Mouse (Mus musculus): Measurements from ENCODE around the gene Snapc1. TPM values are rescaled to one million over a fixed set of nuclear protein-coding genes. Genes with fewer than 3 reads are reported as not detected.

The Snapc1 gene
- total RNA-seq (2021) = 10 to 100 TPM; 10.8 to 10.9 TPM
- long read RNA-seq, experiment 1, full-length matches to known transcripts = 9 of 11 reads
- long read RNA-seq, experiment 1, partial matches to known transcripts = 0 of 11 reads
- long read RNA-seq, experiment 1, other reads (novel, unspliced or antisense) = 2 of 11 reads
- long read RNA-seq, experiment 2, full-length matches to known transcripts = 17 of 20 reads
- long read RNA-seq, experiment 2, partial matches to known transcripts = 1 of 20 reads
- long read RNA-seq, experiment 2, other reads (novel, unspliced or antisense) = 2 of 20 reads

DNA sequence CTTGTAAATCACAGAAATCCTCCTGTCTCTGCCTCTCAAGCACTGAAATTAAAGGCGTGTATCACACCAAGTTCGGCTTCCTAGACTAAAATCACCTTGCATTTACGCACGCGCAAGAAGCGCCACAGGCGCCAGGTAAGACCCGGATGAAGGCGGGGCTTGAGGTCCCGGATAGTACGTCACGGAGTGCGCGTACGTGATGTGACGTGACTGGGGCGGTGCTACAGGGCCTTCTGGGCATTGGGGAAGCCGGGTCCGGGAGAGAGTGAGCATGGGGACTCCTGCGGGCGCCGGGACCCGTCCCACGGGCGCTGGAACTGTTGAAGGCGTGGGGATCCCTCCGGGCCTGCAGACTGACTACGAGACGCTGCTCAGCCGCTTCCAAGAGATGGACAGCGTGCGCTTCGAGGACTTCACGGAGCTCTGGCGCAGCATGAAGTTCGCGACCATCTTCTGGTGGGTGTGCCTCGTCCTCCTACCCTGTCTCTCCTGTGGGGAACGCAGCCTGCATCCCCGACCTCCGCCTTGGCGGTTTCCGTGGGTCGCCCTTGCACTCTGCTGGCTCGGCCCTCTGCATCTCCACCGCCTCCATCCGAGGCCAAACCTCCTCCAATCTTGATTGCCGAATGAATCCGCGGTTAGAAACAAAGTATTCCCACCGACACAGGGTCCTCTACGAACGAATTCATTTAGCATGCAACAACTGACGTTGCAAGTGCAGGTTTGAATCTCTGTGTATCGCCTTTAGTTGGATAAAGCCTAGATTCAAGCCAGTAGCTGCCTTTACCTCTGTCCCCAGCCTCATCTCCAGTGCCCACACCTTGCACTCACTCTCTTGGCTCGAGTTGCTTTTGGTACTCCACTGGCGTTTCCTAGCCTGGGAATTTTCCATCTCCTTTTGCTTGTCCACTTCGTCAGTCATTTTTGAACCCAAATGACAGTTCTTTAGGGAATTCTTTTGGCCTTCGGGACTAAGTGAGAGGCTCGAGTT is at the start of gene Snapc1:
Gene Snapc1, plus strand, starts transcription at position 191 of the 991 bp plus-strand sequence.
- intact Hi-C loops (cut with DNase I) = no loop called here
- peak; percentile 94 to 98 for DNase-seq

- DNase-seq = no peak
- intact Hi-C loops (cut with DNase I) = no loop called here
Observed at GRCm38 (mm10) chr12:73918479-73918878, 45.8 kb upstream of the Snapc1 start.

DNA sequence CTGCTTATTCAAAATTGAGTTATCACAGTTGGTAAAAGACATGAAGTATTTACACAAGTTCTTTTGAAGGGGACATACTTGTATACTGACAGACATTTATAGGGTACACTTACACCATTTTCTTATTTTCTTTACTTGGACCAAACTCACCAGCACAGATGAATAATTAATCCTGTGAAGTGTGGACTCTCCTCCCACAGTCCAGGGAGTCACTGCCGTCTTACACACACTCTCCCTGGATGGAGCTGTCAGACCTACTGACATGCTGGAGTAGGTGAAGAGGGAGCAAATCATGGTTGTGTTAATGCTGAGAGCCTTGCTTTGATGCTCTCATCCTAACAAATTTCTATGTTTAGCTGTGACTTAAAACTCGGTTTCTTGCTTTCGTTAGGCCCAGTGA is 34.0 kb upstream of the Snapc1 start:
- intact Hi-C loops (cut with DNase I) = loop anchor here (5.0 kb wide), 1 partner anchor 223 kb away; no protein-coding TSS in a partner anchor
- DNase-seq = no peak

GRCm38 (mm10) chr12:73931274-73931673 is 33.0 kb upstream of the Snapc1 start:
- intact Hi-C loops (cut with DNase I) = loop anchor here (5.0 kb wide), 1 partner anchor 224 kb away; no protein-coding TSS in a partner anchor
- peak; percentile 16 to 37 for DNase-seq

- intact Hi-C loops (cut with DNase I) = loop anchor here (5.0 kb wide), 1 partner anchor 227 kb away; no protein-coding TSS in a partner anchor
- no peak for DNase-seq
Observed at GRCm38 (mm10) chr12:73934528-73934927, 29.8 kb upstream of the Snapc1 start.

DNA sequence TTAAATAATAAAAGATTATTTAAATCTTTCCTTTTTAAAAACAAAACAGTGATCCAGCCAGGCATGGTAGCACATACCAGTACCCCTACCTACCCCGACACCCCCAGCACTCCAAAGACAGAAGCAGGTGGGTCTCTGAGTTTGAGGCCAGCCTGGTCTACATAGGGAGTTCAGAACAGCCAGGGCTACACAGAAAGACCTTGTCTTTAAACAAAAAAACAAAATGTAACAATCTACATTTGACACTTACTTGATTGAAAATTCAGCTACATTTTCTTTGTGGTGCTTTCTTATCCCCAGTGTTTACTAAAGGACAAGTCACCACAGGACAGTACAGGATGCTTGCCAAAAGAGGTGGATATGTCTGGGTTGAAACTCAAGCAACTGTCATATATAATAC is 26.9 kb upstream of the Snapc1 start, which contains the start of gene Gm49321:
Gene Gm49321, plus strand, starts transcription at position 301 of the 400 bp plus-strand sequence.
- intact Hi-C loops (cut with DNase I) = no loop called here

GRCm38 (mm10) chr12:73939542-73939941 is 24.7 kb upstream of the Snapc1 start:
- intact Hi-C loops (cut with DNase I) = no loop called here
- DNase-seq = peak; percentile 29 to 42

More for the DNA sequence above, 26.9 kb upstream of the Snapc1 start, which contains the start of gene Gm49321:
- no peak for DNase-seq

GRCm38 (mm10) chr12:73948415-73948814 is 15.9 kb upstream of the Snapc1 start:
- no peak for DNase-seq
- intact Hi-C loops (cut with DNase I) = no loop called here

DNA sequence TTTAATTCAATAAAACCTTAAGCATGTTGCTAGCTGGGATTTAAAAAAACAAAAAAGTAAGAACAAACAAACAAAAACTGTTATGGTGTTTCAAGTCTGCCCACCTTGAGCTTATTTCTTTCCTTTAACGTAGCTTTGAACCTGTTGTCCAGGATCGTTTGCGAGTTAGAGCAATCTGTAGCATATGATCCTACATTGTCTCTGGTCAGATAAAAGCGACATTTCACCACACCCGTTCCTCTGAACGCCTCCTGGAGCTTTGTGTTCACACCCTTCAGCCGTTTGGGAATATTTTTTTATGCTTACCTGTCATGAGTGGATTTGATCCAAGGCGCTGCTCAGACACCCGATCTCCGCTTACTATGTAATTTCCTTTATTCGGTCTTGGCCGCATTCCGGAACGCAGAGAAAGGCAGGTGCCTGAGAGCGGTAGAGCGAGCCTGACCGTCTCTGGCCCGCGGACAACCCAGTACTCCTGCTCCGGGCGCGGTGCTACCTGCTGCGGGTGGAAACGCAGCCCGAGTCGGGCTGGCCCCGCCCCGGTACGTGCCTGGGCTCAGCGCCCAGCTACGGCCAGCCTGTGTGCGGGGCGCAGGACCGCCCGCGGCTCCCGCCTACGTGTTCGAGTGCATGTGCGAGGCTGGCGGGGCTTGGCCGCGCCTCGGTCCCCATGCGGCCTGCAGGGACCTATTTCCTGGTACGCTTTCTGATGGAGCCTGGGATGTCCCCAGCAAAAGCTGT is 14.8 kb upstream of the Snapc1 start:
- DNase-seq = peak; percentile 57 to 60
- intact Hi-C loops (cut with DNase I) = no loop called here

GRCm38 (mm10) chr12:73952879-73953278 is 11.4 kb upstream of the Snapc1 start:
- peak; percentile 33 to 48 for DNase-seq
- intact Hi-C loops (cut with DNase I) = no loop called here

DNA sequence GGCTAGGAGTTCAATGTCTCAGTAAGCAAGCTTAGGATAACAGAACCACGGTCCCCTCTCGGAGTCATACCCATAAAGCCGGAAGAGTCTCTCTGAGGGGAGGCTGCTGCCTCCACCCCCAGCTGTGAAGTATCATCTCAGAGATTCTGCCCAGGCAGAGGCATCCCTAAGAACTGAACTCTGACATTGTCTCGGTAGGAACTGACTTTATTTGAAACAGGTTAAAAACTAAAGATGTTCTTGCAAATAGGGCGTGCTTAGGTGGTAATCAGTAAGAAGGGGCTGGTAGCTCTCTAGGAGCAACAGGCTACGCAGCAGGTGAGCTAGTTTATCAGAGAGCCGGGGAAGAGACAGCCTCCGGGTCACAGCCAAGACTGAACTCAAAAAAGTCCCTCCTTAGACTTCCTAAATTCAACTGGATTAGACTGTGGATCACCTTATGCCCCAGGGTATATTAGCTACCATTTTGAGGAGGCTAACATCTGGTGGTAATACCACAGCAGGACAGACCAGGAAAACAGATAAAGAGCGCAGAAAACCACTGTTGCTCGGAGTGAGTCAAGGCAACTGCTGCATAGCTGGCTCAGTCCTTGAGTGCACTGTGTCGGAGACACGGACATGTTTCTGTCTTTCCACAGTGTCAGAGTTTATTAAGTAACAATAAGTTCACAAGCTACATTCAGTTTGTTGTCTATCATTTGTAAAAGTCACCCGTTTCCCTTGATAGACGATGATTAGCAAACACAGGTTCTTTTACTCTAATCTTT is 10.7 kb upstream of the Snapc1 start:
- intact Hi-C loops (cut with DNase I) = no loop called here
- no peak for DNase-seq

DNA sequence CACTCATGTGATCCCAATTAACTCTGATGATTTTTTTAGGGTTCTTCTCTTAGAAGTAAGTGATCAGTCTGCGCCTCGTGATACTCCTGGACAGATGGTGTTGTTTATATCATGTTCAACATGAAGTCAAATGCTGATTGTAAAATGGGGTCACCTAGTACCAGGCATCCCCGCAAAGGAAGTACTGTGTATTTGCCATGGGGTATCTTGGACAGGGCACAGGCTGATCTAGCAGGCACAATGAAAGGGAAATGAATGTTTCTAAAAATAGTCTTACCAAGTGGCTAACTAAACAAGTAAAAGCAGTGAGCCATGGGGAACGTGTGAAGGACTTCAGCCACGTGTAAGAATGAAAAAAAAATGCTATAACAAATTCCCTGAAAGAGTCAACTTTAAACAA is 9.5 kb upstream of the Snapc1 start:
- DNase-seq = no peak
- intact Hi-C loops (cut with DNase I) = no loop called here

DNA sequence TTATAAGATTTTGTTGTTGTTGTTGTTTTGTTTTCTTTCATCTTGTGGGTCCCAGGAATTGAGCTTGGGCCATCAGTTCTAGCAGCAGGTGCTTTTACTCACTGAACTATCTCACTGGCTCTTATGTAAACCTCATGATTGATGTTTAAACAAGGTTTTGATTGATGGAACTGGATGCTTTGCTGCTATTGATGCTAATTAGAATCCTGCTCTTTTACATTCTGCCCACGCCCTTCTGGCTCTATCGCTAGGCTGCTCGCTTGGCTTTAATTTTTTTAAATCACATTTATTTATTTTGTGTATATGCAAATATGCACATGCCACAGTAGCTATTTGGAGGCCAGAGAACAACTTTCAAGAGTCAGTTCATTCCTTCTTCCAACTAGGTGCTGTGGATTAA is 6.6 kb upstream of the Snapc1 start:
- DNase-seq = no peak
- intact Hi-C loops (cut with DNase I) = no loop called here

- intact Hi-C loops (cut with DNase I) = no loop called here
- no peak for DNase-seq
Observed at GRCm38 (mm10) chr12:73958830-73959229, 5.5 kb upstream of the Snapc1 start.

- intact Hi-C loops (cut with DNase I) = no loop called here
Observed at GRCm38 (mm10) chr12:73969142-73969541, 4.9 kb downstream of the Snapc1 start.

GRCm38 (mm10) chr12:73974584-73974983 is 10.3 kb downstream of the Snapc1 start:
- intact Hi-C loops (cut with DNase I) = no loop called here

More at GRCm38 (mm10) chr12:73969142-73969541, 4.9 kb downstream of the Snapc1 start:
- no peak for DNase-seq

GRCm38 (mm10) chr12:73978144-73978543 is 13.9 kb downstream of the Snapc1 start:
- DNase-seq = no peak
- intact Hi-C loops (cut with DNase I) = no loop called here

More at GRCm38 (mm10) chr12:73974584-73974983, 10.3 kb downstream of the Snapc1 start:
- no peak for DNase-seq

- DNase-seq = no peak
- intact Hi-C loops (cut with DNase I) = no loop called here
Observed at GRCm38 (mm10) chr12:73979667-73980066, 15.4 kb downstream of the Snapc1 start.

DNA sequence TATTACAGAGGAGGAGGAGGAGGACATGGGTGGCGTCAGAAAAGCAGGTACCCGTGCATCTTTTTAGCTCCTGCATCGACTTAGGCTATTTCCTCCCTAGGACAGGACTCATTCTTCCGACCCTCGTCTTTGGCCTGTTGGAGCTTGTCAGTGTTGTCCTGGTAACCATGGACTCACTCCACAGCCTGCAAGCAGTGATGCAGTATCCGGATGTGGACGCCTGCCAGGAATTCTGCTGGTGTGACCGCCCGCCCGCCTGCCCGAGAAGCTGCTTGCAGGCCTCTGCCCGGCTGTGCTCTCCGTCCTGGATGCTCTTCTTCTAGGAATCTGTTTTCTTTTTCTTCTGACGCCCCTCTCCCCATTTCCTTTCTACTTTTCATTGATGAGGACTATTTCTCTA is 18.3 kb downstream of the Snapc1 start:
- intact Hi-C loops (cut with DNase I) = no loop called here

More for the DNA sequence above, 18.3 kb downstream of the Snapc1 start:
- DNase-seq = peak; percentile 80 to 82

Data from heart, postnatal 14 days (tissue).